Mouse (Mus musculus): Measurements from ENCODE around the gene Nme4.
"Not testable (repeated sequence)": the region's sequence is repeated elsewhere in the genome, so short reads cannot be mapped to it uniquely, and the experiment has no call there.

Nme4 gene

DNA sequence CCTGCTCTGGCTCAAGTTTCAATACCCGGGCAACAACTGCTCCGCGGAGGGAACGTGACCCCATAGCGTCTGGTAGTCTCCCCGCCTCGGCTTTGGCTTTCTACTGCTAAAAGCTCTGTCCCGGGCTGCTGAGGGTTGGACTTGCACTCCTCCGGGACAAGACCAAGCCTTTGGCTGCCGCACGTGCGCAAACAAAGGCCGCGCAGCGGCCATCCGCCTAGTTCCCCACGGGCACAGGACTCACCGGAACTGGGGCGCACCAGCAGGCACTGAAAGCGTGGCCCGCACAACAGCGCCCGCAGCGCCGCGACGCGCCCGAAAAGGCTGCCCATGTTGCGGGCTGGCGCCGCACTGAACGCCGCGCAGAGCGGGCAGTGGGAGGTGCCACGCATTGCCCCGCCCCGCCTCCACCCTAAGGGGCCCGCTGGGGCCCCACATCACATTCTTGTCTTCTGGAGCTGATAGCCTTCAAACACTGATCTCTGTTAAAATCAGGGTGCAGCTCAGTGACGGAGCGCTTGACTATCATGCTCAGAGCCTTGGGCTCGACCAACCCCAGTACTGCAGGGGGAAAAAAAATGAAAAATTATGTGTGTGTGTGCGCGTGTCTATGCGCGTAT lies at the start of gene Nme4:
TSS of gene Nme4 (minus strand) at position 482 of the 620 bp plus-strand sequence.
- peak; percentile 71 for DNase-seq

DNA sequence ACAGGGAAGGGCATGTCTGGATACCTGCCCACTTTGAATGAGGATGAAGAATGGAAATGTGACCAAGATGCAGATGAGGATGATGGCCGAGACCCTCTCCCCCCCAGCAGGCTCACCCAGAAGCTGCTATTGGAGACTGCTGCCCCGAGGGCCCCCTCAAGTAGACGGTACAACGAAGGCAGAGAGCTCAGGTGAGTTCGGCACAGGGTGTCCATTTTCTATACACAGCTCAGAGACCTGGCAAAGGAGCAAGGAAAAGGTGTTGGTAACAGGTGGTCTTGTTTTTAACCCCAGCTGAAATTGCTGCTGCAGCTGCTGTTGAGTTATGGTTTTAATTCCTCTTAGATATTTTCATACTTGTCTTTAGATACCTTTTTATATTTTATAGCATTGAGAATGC lies 48.0 kb upstream of the Nme4 start:
- no peak for DNase-seq

DNA sequence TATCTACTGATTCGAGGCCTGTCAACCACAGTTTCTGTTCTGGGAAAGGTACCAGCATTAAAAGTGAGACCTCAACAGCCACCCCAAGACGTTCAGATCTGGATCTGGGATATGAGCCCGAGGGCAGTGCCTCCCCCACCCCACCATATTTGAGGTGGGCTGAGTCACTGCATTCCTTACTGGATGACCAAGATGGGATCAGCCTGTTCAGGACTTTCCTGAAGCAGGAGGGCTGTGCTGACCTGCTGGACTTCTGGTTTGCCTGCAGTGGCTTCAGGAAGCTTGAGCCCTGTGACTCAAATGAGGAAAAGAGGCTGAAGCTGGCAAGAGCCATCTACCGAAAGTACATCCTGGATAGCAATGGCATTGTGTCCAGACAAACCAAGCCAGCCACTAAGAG lies 47.4 kb upstream of the Nme4 start:
- DNase-seq: no peak

DNA sequence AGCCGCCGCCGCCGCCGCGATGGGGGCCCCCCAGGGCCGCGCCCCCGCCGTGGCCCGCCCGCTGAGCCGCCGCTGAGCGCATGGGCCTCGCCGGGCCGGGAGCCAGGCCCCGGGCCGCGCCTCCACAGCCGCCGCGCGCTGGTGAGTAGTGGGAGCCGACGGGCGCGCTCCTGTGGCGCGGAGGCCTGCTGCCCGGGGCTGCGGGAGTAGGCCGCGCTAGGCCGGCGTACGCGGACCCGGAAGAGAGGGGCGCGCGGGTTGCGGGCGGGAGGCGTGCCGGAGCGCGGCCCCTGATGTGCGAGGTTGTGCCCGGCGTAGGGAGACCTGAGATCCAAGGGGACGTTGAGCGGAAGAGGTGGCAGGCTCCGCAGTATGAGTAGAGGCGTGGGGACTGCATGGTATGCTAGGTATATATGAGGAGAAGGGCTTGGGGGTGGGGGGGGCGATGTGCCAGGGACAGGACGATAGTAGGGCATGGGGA lies 43.5 kb upstream of the Nme4 start:
- DNase-seq: no peak

DNA sequence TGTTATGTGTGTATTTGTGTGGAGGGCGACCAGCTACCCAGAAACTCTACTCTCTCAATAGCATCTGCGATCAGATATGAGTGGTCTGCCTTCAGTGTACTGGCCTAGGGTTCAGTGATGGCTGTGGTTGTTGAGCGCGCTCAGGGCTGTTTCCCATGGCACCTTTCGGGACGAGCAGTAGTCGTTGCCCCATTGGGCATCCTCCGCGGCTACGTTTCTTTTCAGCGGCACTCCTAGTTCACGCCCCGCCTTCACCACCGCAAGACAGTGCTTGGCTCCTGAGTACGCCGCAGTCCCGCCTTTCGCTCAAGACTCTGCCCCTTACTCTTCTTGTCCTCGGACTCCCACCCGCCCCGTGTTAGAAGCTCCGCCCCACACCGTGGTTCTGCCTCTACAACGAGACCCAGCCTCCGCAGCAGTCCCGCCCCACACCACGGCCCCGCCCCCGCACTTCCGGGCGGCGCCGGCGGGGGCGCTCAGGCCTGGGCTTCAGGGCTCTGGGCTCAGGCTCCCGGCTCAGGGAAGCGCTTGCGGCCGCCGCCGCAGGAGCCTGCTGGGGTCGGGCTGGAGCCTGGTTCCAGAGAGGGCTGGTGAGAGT lies 42.9 kb upstream of the Nme4 start, which contains the start of gene Axin1:
TSS of gene Axin1 (plus strand) at position 450 of the 598 bp plus-strand sequence.
- peak; percentile 92 for DNase-seq

DNA sequence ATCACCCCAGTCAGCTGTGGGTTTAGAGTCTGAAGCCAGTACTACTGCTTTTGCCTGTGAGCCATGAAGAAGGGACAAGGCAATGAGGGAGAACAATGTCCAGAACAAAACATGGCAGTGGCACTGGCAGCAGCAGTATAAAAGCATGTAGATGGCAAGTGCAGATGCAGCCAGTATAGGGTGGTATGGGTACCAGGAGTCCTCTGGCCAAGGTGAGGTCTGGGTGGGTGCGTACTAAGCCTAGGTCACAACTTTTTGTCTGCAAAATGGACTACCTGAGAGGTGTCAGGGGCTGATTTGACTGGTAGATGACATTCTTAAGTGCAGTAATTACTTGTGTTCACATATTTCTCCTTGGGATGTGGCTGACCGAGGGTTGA lies 42.3 kb upstream of the Nme4 start:
- DNase-seq: no peak

DNA sequence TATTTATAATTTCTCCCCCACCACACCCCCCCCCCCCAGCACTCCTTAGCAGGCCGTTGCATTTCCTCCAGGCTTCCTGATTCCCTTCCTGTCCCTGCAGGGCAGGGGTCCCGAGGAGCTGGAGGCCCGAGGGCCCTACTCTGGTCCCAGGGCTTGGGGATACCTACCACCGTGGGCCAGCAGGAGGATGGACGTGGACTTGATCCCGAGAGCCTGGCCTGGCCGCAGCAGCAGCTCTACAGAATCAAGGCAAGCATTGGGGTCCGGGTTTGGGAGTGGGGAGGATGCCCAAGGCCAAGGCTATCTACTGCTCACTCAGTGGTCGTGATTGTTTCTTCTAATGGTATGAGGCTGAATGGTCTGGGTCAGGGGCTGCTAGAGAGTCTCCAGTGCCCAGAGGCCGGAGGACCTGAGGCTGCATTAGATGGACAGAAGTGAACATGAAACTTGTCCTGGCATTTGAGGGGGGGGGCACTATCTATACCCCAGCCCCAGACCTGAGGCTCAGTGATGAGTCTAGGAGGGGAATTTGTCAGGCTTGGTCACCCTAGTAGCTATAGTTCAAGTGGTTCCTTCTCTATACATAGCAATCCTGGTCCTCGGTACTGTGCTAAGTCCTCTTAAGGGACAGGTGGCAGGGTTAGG lies 41.8 kb upstream of the Nme4 start:
- no peak for DNase-seq

DNA sequence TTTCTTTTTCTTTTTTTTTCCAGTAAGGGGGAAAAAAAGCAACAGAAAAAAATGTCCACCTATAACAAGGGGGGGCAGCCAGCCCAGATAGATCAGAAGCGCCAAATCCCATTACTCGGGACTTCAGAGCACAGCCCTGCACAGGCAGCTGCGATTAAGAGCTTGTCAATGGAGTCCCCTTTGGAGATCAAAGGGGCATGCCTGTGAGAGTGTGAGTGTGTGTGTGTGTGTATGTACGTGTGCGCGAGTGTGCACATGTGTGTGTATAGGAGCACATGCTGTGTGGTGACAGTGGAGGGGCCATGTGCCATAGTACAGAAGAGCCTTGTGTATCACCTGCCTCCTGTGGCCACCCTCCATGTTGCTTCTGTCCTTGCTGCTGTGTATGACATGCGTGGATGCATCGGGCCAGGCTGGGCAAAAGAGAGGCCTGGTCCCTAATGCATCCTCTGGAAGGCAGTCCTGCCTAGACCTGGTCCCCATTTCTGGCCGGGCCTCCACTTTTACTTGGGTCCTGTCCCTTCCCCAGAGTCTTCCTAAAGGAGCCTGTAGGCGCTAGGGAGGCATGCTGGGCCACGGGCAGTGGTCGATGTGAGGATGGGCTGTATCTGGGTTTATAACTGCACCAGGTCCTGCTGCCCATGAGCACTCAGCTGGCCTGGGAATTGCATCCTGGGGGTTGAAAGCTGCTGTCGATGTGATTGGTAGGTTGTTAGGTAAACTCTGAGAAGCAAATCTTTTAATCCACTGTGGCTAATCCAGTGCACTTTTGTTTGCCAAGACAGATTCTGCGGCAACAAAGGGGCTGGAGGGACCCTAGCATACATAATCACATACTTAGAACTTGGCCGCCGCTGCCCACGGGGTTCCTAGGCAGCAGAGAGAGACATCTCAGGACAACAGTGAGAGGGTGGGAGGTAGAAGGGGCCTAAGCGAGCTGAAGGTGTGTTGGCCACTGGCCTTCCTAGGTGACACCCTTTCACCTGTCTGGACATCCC lies 36.8 kb upstream of the Nme4 start:
- no peak for DNase-seq

DNA sequence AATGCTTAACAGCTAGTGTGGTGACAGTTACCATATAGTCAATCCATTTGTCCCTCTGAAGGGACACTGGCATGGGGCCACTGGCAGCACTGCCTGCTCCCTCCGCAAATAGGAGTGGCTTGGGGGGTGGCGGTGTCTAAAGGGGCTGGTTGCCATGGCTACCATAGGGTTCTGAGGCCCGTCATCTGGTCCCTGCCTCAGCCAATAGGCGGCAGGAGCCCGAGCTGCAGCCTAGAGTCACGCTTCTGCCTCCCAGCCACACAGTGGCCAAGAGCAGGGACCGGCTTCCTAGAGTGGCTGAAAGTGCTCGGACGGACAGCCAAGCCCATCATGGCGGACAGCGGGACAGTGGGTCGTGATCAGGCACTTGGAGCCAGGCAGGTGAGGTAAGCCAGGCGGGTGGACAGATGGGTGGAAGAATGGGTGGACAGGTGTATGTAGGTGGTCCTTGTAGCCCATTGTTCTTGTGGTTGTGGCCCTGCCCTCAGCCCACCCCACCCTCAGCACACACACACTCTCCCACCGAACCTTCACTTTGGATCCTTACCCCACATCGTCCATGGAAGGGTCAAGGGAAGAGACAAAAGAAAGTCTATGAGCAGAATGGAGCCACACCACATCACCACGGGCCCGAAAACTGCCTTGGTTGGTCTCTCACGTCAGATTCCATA lies 35.8 kb upstream of the Nme4 start:
- no peak for DNase-seq

DNA sequence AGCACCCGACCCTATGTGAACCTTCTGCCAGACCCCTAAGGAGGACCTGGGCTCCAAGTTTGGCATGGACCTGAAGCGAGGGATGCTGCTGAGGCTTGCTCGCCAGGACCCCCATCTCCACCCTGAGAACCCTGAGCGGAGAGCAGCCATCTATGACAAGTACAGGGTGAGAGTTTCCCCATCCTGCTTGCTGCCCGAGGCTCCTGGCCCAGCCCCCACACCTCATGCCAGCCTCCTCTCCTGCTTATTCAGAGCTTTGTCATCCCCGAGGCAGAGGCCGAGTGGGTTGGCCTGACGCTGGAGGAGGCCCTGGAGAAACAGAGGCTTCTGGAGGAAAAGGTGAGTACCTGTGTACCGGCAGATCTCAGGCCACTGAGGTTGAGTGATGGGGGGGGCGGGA lies 29.8 kb upstream of the Nme4 start:
- no peak for DNase-seq

DNA sequence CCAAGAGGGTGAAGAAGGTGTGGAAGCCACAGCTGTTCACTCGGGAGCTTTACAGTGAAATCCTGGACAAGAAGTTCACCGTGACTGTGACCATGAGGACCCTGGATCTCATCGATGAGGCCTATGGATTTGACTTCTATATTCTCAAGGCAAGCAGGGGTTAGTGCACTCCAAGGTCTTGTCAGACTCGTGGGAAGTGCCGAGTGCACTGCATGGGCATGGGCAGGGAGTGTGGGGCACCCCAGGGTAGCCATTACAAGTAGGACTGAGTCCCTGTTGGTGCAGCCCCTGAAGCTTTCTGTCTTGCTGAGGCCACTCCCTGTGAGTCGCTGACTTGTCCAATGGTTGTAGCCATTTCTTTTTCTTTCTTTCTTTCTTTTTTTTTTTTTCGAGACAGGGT lies 29.2 kb upstream of the Nme4 start:
- no peak for DNase-seq

DNA sequence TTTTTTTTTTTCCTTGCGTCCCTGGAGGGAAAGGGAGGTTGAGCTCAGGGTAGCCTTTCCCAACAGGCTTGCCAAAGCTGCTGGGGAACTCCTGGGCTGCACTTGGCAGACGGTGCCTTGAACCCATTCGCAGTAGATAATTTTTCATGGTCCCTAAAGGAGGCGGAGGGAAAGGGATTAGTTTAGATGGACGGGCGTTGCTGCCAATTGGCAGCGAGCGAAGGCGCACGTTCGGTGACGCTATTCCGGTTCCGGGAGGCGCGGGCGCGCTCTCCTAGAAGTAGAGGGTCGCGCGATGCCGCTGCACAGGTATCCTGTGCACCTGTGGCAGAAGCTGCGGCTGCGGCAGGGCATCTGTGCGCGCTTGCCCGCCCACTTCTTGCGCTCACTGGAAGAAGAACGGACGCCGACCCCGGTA lies 27.9 kb upstream of the Nme4 start, which contains the start of gene Mrpl28:
TSS of gene Mrpl28 (plus strand) at position 234 of the 418 bp plus-strand sequence.
- DNase-seq: peak; percentile 89

DNA sequence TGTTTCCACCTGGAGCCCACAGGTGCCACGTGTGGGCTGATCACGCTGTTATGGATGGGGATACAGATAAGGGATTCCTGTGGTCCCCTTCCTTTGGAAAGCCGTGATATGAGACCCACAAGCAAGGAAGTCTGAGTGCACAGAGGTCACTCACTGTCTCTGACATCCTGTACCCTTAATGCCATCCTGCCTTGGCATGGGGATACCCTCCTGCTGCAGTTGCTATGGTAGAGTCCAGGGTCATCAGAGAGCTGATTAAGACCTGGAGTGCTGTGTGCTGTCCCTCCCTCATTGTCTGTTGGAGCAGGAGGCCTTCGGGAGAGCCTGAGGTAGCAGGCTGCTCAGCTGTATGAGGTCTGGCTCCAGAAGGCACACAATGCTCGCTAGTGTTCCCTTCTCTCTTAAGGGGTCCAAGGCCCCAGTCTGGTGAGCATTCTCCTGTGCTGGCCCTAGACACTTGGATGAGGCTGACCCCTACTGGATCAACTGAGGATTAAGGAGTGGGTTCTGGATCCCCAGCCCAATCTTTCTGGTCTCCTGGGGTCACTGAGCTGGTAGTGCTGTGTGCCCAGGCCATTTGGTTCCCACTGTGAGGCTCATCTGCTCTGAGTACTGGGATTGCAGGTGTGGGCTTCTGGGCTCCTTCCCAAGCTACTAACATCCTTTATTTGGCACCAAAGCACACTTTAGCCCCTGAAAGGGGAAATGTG lies 27.2 kb upstream of the Nme4 start:
- no peak for DNase-seq

DNA sequence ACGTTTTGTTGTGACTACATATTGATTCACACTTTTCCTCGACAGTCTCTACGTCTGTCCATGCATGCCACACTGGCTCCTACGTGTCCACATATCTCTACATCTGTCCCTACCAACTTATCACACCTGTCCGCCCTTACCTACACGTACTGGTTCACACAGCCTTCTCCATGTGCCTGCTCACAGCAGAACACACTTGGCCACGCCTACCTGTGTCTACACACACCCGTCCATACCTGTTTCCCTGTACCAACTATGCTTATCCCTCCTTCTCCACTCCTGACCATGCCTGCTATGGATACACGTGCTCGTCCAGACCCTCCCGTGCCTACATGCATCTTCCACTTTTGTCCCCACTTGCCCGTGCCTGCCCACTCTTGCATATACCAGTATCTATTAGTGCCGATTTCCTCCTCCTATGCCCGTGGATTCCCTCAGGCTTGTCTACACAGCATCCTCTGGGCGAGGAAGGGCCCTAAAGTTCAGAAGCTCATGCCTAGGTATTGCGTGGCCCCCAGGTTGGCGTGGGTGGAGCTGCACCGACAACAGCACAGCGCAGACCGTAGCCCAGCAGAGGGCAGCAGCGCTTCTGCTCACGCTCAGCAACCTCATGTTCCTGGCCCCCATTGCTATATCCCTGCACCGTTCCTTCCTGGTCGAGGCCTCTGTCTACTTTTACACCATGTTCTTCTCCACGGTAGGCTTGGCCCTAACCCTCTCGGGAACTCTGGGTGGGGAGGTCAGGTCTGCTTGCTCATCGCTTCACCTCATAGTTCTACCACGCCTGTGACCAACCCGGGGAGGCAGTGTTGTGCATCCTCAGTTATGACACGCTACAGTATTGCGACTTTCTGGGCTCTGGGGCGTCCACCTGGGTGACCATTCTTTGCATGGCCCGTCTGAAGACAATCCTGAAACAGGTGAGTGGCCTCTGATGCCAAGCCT lies 24.6 kb upstream of the Nme4 start:
- no peak for DNase-seq

DNA sequence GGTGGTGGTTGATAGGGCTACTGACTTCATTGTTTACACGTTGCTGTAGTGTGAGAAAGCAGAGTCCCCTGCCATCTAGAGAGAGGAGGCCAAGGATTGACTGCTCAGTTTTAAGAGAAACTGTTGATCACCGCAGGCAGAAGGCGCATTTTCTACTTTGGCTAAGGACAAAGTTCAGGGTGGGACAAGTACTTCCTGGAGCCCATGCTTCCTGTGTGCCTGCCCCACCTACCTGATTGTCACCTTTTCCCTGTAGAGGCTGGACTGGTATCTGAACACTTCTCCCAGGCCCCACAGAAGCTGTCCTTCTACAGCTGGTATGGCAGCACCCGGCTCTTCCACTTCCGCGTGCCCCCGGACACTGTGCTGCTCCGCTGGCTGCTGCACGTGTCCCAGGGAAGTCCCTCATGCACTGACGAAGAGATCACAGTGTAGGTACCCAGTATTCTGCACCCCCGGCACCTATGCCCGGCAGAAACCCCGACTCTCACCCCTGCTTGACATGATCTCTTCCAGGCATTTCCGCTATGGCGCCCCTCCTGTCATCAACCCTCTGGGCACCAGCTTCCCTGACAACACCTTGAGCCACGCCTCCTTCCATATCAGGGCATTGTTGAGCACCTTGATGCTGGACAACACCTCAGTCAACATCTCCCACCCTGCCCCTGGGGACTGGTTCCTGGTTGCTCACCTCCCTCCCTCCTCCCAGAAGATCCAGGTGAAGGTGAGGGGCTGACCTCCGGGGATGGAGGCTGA lies 21.3 kb upstream of the Nme4 start:
- DNase-seq: no peak

DNA sequence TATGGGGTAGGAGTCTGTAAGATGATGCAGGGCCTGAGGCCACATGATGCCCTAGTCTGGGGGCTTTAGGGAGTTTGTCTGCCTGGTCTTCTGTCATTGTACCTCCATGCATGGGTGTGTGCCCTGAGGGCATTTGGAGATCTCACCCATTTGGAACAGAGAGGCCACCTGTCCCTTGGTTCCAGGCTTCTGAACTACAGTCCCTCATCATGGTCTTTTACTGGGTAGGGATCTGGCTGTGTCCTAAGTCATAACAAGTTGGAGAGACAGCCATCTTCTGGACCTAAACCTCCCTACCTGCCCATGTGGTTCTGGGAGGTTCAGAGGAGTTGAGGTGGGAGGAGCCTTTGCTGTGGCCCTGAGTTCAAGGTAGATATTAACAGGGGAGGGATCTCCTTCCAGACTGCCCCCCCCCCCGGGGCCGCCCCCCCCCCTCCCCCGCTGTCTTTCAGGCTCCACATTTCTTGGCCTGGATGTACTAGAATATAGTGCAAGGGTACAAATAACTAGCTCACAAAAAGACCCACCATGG lies 20.6 kb upstream of the Nme4 start:
- no peak for DNase-seq

DNA sequence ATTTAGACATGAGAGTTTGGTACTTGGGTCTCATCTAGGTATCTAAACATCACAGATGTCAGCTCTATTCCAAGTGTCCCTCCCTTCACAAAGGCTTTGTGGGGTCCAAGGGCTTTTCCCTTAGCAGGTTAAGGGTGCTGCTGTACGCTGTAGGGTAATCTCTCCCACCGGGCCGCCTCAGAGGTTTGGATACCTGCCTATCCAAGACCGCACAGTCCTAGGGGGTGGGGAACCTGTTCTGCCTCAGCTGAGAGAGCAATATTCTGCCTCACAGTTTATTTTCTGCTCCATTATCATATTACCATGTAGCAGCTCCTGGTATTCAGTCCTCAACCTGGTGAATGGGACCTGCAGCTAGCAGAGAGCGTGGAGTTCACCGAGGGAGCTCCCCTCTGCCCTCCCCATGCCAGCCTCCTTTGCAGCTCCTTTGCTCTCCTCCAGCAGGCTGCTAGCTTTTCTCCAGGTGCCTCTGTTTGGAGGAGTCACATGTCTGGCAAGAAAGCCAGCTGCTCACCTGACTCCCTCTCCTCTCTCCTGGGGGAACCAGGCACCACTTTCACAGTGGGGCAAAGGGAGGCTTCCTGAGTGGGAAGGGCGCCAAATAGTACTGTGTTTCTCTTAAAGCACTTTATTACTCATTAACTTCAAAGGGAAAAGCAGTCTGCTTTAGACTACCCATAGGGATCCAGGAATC lies 19.9 kb upstream of the Nme4 start:
- DNase-seq: no peak

DNA sequence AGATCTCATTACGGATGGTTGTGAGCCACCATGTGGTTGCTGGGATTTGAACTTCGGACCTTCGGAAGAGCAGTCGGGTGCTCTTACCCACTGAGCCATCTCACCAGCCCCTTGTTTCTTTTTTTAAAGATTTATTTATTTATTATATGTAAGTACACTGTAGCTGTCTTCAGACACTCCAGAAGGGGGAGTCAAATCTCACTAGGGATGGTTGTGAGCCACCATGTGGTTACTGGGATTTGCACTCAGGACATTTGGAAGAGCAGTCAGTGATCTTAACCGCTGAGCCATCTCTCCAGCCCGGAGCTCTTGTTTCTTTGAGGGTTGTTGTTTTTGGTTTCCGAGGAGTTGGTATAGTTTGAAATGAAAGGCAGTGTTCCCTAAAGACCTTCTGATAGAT lies 19.1 kb upstream of the Nme4 start:
- not testable (repeated sequence) for DNase-seq

DNA sequence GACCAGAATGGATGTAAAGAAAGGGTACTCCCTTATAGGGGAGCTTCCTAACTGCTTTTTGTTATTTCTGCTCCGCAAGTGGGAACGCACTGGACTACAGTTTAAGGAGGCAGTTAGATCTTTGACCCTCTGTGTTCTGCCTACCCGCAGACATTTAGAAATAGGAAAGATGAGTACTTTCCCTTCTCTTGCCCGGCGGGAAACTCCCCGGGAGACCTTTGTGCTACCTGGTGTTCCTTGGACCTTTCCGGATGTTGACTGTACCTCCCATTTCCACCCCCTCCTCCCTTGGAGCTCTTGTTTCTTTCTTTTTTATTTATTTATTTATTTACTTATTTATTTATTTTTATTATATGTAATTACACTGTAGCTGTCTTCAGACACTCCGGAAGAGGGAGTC lies 18.7 kb upstream of the Nme4 start:
- DNase-seq: no peak

Measured in cerebellum, adult 11 months (tissue).